Mouse (Mus musculus): Measurements from ENCODE around the gene Nit1.

Gene Nit1

GRCm38 (mm10) chr1:171293351-171293750, 52.1 kb downstream of the Nit1 start:
- no peak for DNase-seq

- DNase-seq, result no peak
Measured at GRCm38 (mm10) chr1:171288328-171288727, 57.1 kb downstream of the Nit1 start.
